Mouse (Mus musculus): ENCODE data around the gene Csad.

GRCm38 (mm10) chr15:102216459-102217228 is 12.1 kb upstream of the Csad start:
- TF ChIP-seq CTCF (IDR thresholded peaks at IDR 0.05; ENCODE audit: extremely low read depth, insufficient read depth, insufficient read length, insufficient replicate concordance) = no peak
- no peak for TF ChIP-seq POLR2A (IDR thresholded peaks at IDR 0.05; ENCODE audit: low read depth, low read length)

Measured in spleen, adult 2 months (tissue).